Mouse (Mus musculus): ENCODE results near the gene Rnaseh2a. TPM values are rescaled to one million over a fixed set of nuclear protein-coding genes. Genes with fewer than 3 reads are reported as not detected.

Rnaseh2a gene
- total and polyA plus RNA-seq, 2 experiments = 17.1 to 28.3 TPM

- no peaks in the 10 kb centered on the region for H3K36me3 ChIP-seq (ENCODE audit: control insufficient read depth, insufficient read depth, low read length)
- H3K27ac ChIP-seq (replicated peaks; ENCODE audit: insufficient read depth, low read depth, low read length) = no peak overlapping the region
- TF ChIP-seq CTCF (IDR thresholded peaks at IDR 0.05; ENCODE audit: low read depth, low read length) = no peak
- no peak for TF ChIP-seq POLR2A (IDR thresholded peaks at IDR 0.05; ENCODE audit: extremely low read depth, insufficient read depth, low read length)
- DNase-seq (ENCODE audit: extremely low read depth, low read depth, low spot score) = no peak
- 20% methylated on average over 28 of the region's 28 CpGs for whole genome bisulfite sequencing
- no peak overlapping the region for H3K9ac ChIP-seq (ENCODE audit: low read depth, low read length)
- no peaks in the 10 kb centered on the region for H3K4me1 ChIP-seq (ENCODE audit: control insufficient read depth, insufficient read depth, low read length)
- H3K79me2 ChIP-seq (ENCODE audit: control insufficient read depth, insufficient read depth, low read length) = no peaks in the 10 kb centered on the region
- H3K4me3 ChIP-seq (ENCODE audit: insufficient read depth, low read depth, low read length) = no peak overlapping the region
- peaks cover 13% of the 10 kb centered on the region for H3K27me3 ChIP-seq (ENCODE audit: control insufficient read depth, insufficient read depth, low read length)
Observed at GRCm38 (mm10) chr8:85011242-85011641, 41.7 kb upstream of the Rnaseh2a start.

- H3K27ac ChIP-seq (replicated peaks; ENCODE audit: insufficient read depth, low read depth, low read length) = no peak overlapping the region
- no peak for DNase-seq (ENCODE audit: extremely low read depth, low read depth, low spot score)
- H3K9ac ChIP-seq (ENCODE audit: low read depth, low read length) = no peak overlapping the region
- peaks cover 13% of the 10 kb centered on the region for H3K27me3 ChIP-seq (ENCODE audit: control insufficient read depth, insufficient read depth, low read length)
- no peaks in the 10 kb centered on the region for H3K36me3 ChIP-seq (ENCODE audit: control insufficient read depth, insufficient read depth, low read length)
- H3K4me1 ChIP-seq (ENCODE audit: control insufficient read depth, insufficient read depth, low read length) = no peaks in the 10 kb centered on the region
- WGBS = 35% methylated on average over 25 of the region's 25 CpGs
- no peak overlapping the region; the same call in 1 of the 2 replicates for H3K4me3 ChIP-seq (ENCODE audit: insufficient read depth, low read depth, low read length)
- TF ChIP-seq POLR2A (IDR thresholded peaks at IDR 0.05; ENCODE audit: extremely low read depth, insufficient read depth, low read length) = no peak
- peak; percentile 66 for TF ChIP-seq CTCF (IDR thresholded peaks at IDR 0.05; ENCODE audit: low read depth, low read length)
- no peaks in the 10 kb centered on the region for H3K79me2 ChIP-seq (ENCODE audit: control insufficient read depth, insufficient read depth, low read length)
Observed at GRCm38 (mm10) chr8:85007686-85008085, 38.1 kb upstream of the Rnaseh2a start.

DNA sequence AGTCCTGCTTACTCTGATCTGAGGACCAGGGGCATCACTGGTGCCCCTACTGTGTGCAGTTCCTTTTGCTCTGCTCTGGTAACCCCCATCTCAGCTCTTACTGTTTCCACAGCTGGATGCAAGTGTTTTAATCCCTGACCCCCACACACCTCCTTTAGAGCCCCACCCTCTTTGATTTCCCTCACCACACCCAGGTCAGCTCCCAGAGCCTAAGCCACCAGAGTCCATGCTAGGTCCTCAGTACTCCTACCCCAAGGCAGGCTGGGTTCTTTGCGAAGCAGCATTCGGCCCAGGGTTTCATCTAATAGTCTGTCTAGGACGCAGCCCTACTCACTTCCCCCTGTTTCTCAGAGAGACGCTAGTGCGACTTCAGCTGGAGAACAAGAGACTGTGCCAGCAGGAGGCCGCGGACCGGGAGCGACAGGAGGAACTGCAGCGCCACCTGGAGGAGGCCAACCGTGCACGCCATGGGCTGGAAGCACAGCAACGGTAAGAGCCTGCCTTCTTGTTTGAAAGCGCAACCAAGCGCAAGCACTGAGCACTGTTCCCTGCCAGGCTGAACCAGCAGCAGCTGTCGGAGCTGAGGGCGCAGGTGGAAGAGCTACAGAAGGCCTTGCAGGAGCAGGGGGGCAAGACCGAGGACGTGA lies 28.2 kb upstream of the Rnaseh2a start:
- TF ChIP-seq CTCF (IDR thresholded peaks at IDR 0.05; ENCODE audit: low read depth, low read length) = peak; percentile 98
- TF ChIP-seq POLR2A (IDR thresholded peaks at IDR 0.05; ENCODE audit: extremely low read depth, insufficient read depth, low read length) = no peak
- H3K4me1 ChIP-seq (ENCODE audit: control insufficient read depth, insufficient read depth, low read length) = no peaks in the 10 kb centered on the region; the same call in 1 of the 2 replicates
- 29% methylated on average over 19 of the region's 19 CpGs for WGBS
- no peaks in the 10 kb centered on the region for H3K27me3 ChIP-seq (ENCODE audit: control insufficient read depth, insufficient read depth, low read length)
- DNase-seq (ENCODE audit: extremely low read depth, low read depth, low spot score) = peak; percentile 56
- peaks cover 3% of the 10 kb centered on the region; the same call in 1 of the 2 replicates for H3K36me3 ChIP-seq (ENCODE audit: control insufficient read depth, insufficient read depth, low read length)
- H3K4me3 ChIP-seq (ENCODE audit: insufficient read depth, low read depth, low read length) = no peak overlapping the region
- no peak overlapping the region for H3K27ac ChIP-seq (replicated peaks; ENCODE audit: insufficient read depth, low read depth, low read length)
- H3K9ac ChIP-seq (ENCODE audit: low read depth, low read length) = no peak overlapping the region
- H3K79me2 ChIP-seq (ENCODE audit: control insufficient read depth, insufficient read depth, low read length) = no peaks in the 10 kb centered on the region

GRCm38 (mm10) chr8:84996978-84997377 lies 27.4 kb upstream of the Rnaseh2a start:
- Histone ChIP-seq H3K27me3 (ENCODE audit: control insufficient read depth, insufficient read depth, low read length) (no peaks in the 10 kb centered on the region), H3K36me3 (ENCODE audit: control insufficient read depth, insufficient read depth, low read length) (peaks cover 3% of the 10 kb centered on the region; the same call in 1 of the 2 replicates), H3K79me2 (ENCODE audit: control insufficient read depth, insufficient read depth, low read length) (no peaks in the 10 kb centered on the region), H3K4me1 (ENCODE audit: control insufficient read depth, insufficient read depth, low read length) (no peaks in the 10 kb centered on the region; the same call in 1 of the 2 replicates), H3K9ac (ENCODE audit: low read depth, low read length) (no peak overlapping the region), H3K27ac (replicated peaks; ENCODE audit: insufficient read depth, low read depth, low read length) (no peak overlapping the region), H3K4me3 (ENCODE audit: insufficient read depth, low read depth, low read length) (no peak overlapping the region)
- TF ChIP-seq CTCF (IDR thresholded peaks at IDR 0.05; ENCODE audit: low read depth, low read length) = no peak
- no peak for TF ChIP-seq POLR2A (IDR thresholded peaks at IDR 0.05; ENCODE audit: extremely low read depth, insufficient read depth, low read length)
- WGBS = 92% methylated on average over 5 of the region's 5 CpGs
- no peak for DNase-seq (ENCODE audit: extremely low read depth, low read depth, low spot score)

DNA sequence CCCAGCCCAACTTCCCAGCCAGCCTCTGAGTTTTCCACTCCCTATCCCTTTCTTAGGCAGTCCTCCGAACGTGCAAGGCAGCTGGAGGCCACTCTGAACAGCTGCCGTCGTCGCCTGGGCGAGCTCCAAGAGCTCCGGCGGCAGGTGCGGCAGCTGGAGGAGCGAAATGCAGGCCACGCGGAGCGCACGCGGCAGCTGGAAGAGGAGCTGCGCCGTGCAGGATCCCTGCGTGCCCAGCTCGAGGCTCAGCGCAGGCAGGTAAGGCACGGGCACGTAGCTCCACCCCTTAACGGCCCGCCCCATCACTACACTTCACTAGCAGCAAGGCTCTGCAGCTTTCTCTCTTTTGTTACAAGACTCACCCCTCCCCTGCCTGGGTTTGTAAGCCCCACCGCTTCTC lies 26.1 kb upstream of the Rnaseh2a start:
- H3K36me3 ChIP-seq (ENCODE audit: control insufficient read depth, insufficient read depth, low read length) = peaks cover 3% of the 10 kb centered on the region; the same call in 1 of the 2 replicates
- TF ChIP-seq POLR2A (IDR thresholded peaks at IDR 0.05; ENCODE audit: extremely low read depth, insufficient read depth, low read length) (no peak), CTCF (IDR thresholded peaks at IDR 0.05; ENCODE audit: low read depth, low read length) (no peak)

GRCm38 (mm10) chr8:84994375-84994774 lies 24.8 kb upstream of the Rnaseh2a start:
- Histone ChIP-seq H3K4me1 (ENCODE audit: control insufficient read depth, insufficient read depth, low read length) (peaks cover 3% of the 10 kb centered on the region; the same call in 1 of the 2 replicates), H3K27ac (replicated peaks; ENCODE audit: insufficient read depth, low read depth, low read length) (no peak overlapping the region), H3K4me3 (ENCODE audit: insufficient read depth, low read depth, low read length) (no peak overlapping the region), H3K9ac (ENCODE audit: low read depth, low read length) (no peak overlapping the region), H3K79me2 (ENCODE audit: control insufficient read depth, insufficient read depth, low read length) (no peaks in the 10 kb centered on the region), H3K27me3 (ENCODE audit: control insufficient read depth, insufficient read depth, low read length) (no peaks in the 10 kb centered on the region), H3K36me3 (ENCODE audit: control insufficient read depth, insufficient read depth, low read length) (peaks cover 3% of the 10 kb centered on the region; the same call in 1 of the 2 replicates)
- 94% methylated on average over 9 of the region's 9 CpGs for WGBS
- no peak for TF ChIP-seq POLR2A (IDR thresholded peaks at IDR 0.05; ENCODE audit: extremely low read depth, insufficient read depth, low read length)
- no peak for TF ChIP-seq CTCF (IDR thresholded peaks at IDR 0.05; ENCODE audit: low read depth, low read length)
- DNase-seq (ENCODE audit: extremely low read depth, low read depth, low spot score) = no peak

More for the DNA sequence above, 26.1 kb upstream of the Rnaseh2a start:
- no peaks in the 10 kb centered on the region for H3K79me2 ChIP-seq (ENCODE audit: control insufficient read depth, insufficient read depth, low read length)
- H3K27me3 ChIP-seq (ENCODE audit: control insufficient read depth, insufficient read depth, low read length) = no peaks in the 10 kb centered on the region
- DNase-seq (ENCODE audit: extremely low read depth, low read depth, low spot score) = no peak
- H3K4me3 ChIP-seq (ENCODE audit: insufficient read depth, low read depth, low read length) = no peak overlapping the region
- H3K9ac ChIP-seq (ENCODE audit: low read depth, low read length) = no peak overlapping the region
- whole genome bisulfite sequencing = 81% methylated on average over 25 of the region's 25 CpGs
- no peak overlapping the region for H3K27ac ChIP-seq (replicated peaks; ENCODE audit: insufficient read depth, low read depth, low read length)
- peaks cover 3% of the 10 kb centered on the region; the same call in 1 of the 2 replicates for H3K4me1 ChIP-seq (ENCODE audit: control insufficient read depth, insufficient read depth, low read length)
